Mouse (Mus musculus) CH12.LX (cell line): ENCODE data around the gene Gpr176. TPM values are rescaled to one million over a fixed set of nuclear protein-coding genes. Genes with fewer than 3 reads are reported as not detected.

Source experiments
- DNase-seq: peaks from one replicate; pipeline ENCODE4 v3.0.0-alpha.2; 2013; ENCODE audit errors: extremely low read depth
- H3K27ac ChIP-seq: 2 replicates; pipeline ENCODE4 v1.5.1; 2012; ENCODE audit warnings: low read depth, mild to moderate bottlenecking, control low read depth, moderate library complexity; ENCODE audit not compliant: insufficient read depth
- H3K27me3 ChIP-seq: replicated peaks from 2 replicates; pipeline ENCODE3; 2012; ENCODE audit warnings: inconsistent platforms
- H3K36me3 ChIP-seq, 2 experiments: replicated peaks in 1 of 2; 2 replicates each; pipeline versions ENCODE3 to v1.6.1; 2012; ENCODE audit warnings: inconsistent platforms in 1 of 2, low read length in 1 of 2, mild to moderate bottlenecking in 1 of 2, mixed read lengths in 1 of 2, moderate library complexity in 1 of 2; ENCODE audit not compliant: control insufficient read depth in 1 of 2, insufficient read depth in 1 of 2
- H3K4me1 ChIP-seq, 2 experiments: 2 replicates each; pipeline ENCODE4 v1.6.1; 2012; ENCODE audit warnings: inconsistent platforms in 1 of 2, moderate library complexity in 1 of 2; ENCODE audit not compliant: insufficient read depth in 2 of 2, control insufficient read depth in 1 of 2
- H3K4me2 ChIP-seq: 2 replicates; pipeline ENCODE4 v1.6.1; 2012; ENCODE audit warnings: low read depth, mild to moderate bottlenecking, control low read depth; ENCODE audit not compliant: poor library complexity, insufficient read depth, severe bottlenecking
- H3K4me3 ChIP-seq, 3 experiments: fragments of 150-350 bp in 1 of 3; sonication (generic) in 1 of 3; replicated peaks in 1 of 3; 2 replicates each; pipeline versions ENCODE3 to v1.5.1; 2011 to 2012; ENCODE audit warnings: low read depth in 2 of 3, low read length in 2 of 3, mild to moderate bottlenecking in 2 of 3, moderate library complexity in 2 of 3, control low read depth in 1 of 3, improper control_type of control experiment in 1 of 3, inconsistent platforms in 1 of 3, mixed read lengths in 1 of 3; ENCODE audit not compliant: poor library complexity in 1 of 3
- H3K79me2 ChIP-seq: replicated peaks from 2 replicates; pipeline ENCODE4 v1.6.1; 2012; ENCODE audit warnings: mild to moderate bottlenecking, moderate library complexity; ENCODE audit not compliant: control insufficient read depth, poor library complexity, insufficient read depth, severe bottlenecking; ENCODE audit errors: extremely low read depth
- H3K9ac ChIP-seq: 2 replicates; pipeline ENCODE4 v1.6.1; 2012; ENCODE audit warnings: low read depth, mild to moderate bottlenecking, control low read depth, moderate library complexity; ENCODE audit not compliant: insufficient read depth
- H3K9me3 ChIP-seq: replicated peaks from 2 replicates; pipeline ENCODE3; 2012; ENCODE audit warnings: low read length, inconsistent platforms, mixed read lengths
- CHD1 ChIP-seq: IDR thresholded peaks from 2 replicates; pipeline ENCODE4 v1.6.1; 2012; ENCODE audit warnings: low read depth, low read length, improper control_type of control experiment, inconsistent platforms
- CHD2 ChIP-seq: IDR thresholded peaks from 2 replicates; pipeline ENCODE4 v1.6.1; 2011; ENCODE audit warnings: low read length, improper control_type of control experiment
- E2F4 ChIP-seq: IDR thresholded peaks from 2 replicates; pipeline ENCODE4 v1.6.1; 2011; ENCODE audit warnings: low read depth, low read length, improper control_type of control experiment; ENCODE audit not compliant: insufficient replicate concordance
- ETS1 ChIP-seq: conservative IDR thresholded peaks from 2 replicates; pipeline ENCODE4 v1.6.1; 2012; ENCODE audit warnings: low read depth, mild to moderate bottlenecking, inconsistent platforms, low read length, improper control_type of control experiment, moderate library complexity
- HCFC1 ChIP-seq: IDR thresholded peaks from 2 replicates; pipeline ENCODE4 v1.6.1; 2012; ENCODE audit warnings: low read depth, mild to moderate bottlenecking, inconsistent platforms, low read length, improper control_type of control experiment
- JUN ChIP-seq: IDR thresholded peaks from 2 replicates; pipeline ENCODE4 v1.6.1; 2011; ENCODE audit warnings: low read depth, mild to moderate bottlenecking, low read length, improper control_type of control experiment, moderate library complexity; ENCODE audit not compliant: insufficient read depth
- KAT2A ChIP-seq: IDR thresholded peaks from 2 replicates; pipeline ENCODE4 v1.6.1; 2012; ENCODE audit warnings: low read length, improper control_type of control experiment, inconsistent platforms; ENCODE audit not compliant: insufficient replicate concordance
- MAFK ChIP-seq: IDR thresholded peaks from 2 replicates; pipeline ENCODE4 v1.6.1; 2011; ENCODE audit warnings: low read length, improper control_type of control experiment; ENCODE audit not compliant: insufficient replicate concordance
- MAX ChIP-seq: IDR thresholded peaks from 2 replicates; pipeline ENCODE4 v1.6.1; 2011; ENCODE audit warnings: low read length, improper control_type of control experiment
- MXI1 ChIP-seq: IDR thresholded peaks from 2 replicates; pipeline ENCODE4 v1.6.1; 2011; ENCODE audit warnings: mild to moderate bottlenecking, low read depth, low read length, improper control_type of control experiment
- NELFE ChIP-seq: IDR thresholded peaks from 2 replicates; pipeline ENCODE4 v1.6.1; 2011; ENCODE audit warnings: low read depth, low read length, improper control_type of control experiment
- NRF1 ChIP-seq: IDR thresholded peaks from 2 replicates; pipeline ENCODE4 v1.6.1; 2014; ENCODE audit warnings: low read depth, mild to moderate bottlenecking, inconsistent platforms, low read length, improper control_type of control experiment, moderate library complexity
- POLR2A ChIP-seq: IDR thresholded peaks from 2 replicates; pipeline ENCODE4 v1.6.1; 2011; ENCODE audit warnings: low read depth, mild to moderate bottlenecking, improper control_type of control experiment, low read length
- POLR2AphosphoS2 ChIP-seq: IDR thresholded peaks from 2 replicates; pipeline ENCODE4 v1.6.1; 2011; ENCODE audit warnings: low read depth, low read length, improper control_type of control experiment
- SIN3A ChIP-seq: IDR thresholded peaks from 2 replicates; pipeline ENCODE4 v1.6.1; 2012; ENCODE audit warnings: low read length, improper control_type of control experiment, inconsistent platforms
- TBP ChIP-seq: conservative IDR thresholded peaks from 2 replicates; pipeline ENCODE4 v1.6.1; 2011; ENCODE audit warnings: low read depth, low read length, improper control_type of control experiment
- UBTF ChIP-seq: IDR thresholded peaks from 2 replicates; pipeline ENCODE4 v1.6.1; 2012; ENCODE audit warnings: low read depth, mild to moderate bottlenecking, inconsistent platforms, low read length, improper control_type of control experiment, moderate library complexity
- USF1 ChIP-seq: IDR thresholded peaks from 2 replicates; pipeline ENCODE4 v1.6.1; 2014; ENCODE audit warnings: low read depth, mild to moderate bottlenecking, inconsistent platforms, low read length, improper control_type of control experiment
- USF2 ChIP-seq: conservative IDR thresholded peaks from 2 replicates; pipeline ENCODE4 v1.6.1; 2011; ENCODE audit warnings: low read depth, low read length, improper control_type of control experiment
- ZC3H11A ChIP-seq: IDR thresholded peaks from 2 replicates; pipeline ENCODE4 v1.6.1; 2012; ENCODE audit warnings: low read depth, mild to moderate bottlenecking, inconsistent platforms, low read length, improper control_type of control experiment
- dilution Hi-C: fragments of 300-500 bp; cut with MboI; formaldehyde crosslinking; loops from 2 replicates; pipeline ENCODE4 v1.14.3; 2020; ENCODE audit warnings: low sequenced_read_pairs; ENCODE audit not compliant: extremely low pct_unique_long_range_greater_than_20kb, extremely low pct_ligation_motif_present
- in situ Hi-C: fragments of 300-500 bp; cut with MboI; formaldehyde crosslinking; loops from 3 replicates; pipeline ENCODE4 v1.14.3; 2019; ENCODE audit warnings: low sequenced_read_pairs, low pct_ligation_motif_present, low pct_unique_long_range_greater_than_20kb, mixed read lengths
- polyA plus RNA-seq: library from polyadenylated mRNA; unstranded; fragments of >175 nt; gene quantifications from 2 replicates; pipeline ENCODE4 v1.2.1, GENCODE M21; 2012; ENCODE audit warnings: low read depth; ENCODE audit not compliant: insufficient read length
- total RNA-seq, 2 experiments: library from RNA; depleted of rRNA; stranded (reverse); fragments of 300-350 nt in 1 of 2; fragments of >200 nt in 1 of 2; gene quantifications; 2 replicates each; pipeline ENCODE4 v1.2.3; 2012 to 2014

The Gpr176 gene
- total and polyA plus RNA-seq, 3 experiments: not detected

DNA sequence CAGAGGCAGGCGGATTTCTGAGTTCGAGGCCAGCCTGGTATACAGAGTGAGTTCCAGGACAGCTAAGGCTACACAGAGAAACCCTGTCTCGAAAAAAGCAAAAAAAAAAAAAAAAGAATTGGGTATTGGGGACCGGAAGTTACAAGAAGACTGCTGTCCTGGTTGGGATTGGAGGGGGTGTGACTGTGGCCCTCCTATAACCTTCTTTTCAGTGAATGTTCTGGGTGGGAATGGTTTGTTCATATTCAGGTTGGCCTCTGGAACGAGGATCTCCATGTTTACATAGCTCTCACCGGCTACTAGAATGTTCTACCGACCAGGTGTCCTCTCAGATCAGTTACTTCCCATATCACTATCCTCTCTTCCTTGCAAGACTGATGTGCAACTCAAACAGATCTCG, 116.1 kb downstream of the Gpr176 start:
- peak; percentile 21; the same call in 1 of the 2 replicates for TF ChIP-seq CHD2
- no peak for TF ChIP-seq UBTF
- no peak for TF ChIP-seq NRF1
- no peak for TF ChIP-seq ETS1
- 0 out of 2 replicates have a peak, but pooled peaks have one; percentile 29 for TF ChIP-seq TBP
- no peak for TF ChIP-seq JUN
- TF ChIP-seq KAT2A: no peak
- H3K79me2 ChIP-seq: no peaks in the 10 kb centered on the region
- no peak overlapping the region for H3K27ac ChIP-seq
- peak overlapping the region; percentile 31; the same call in 1 of the 2 replicates for H3K4me2 ChIP-seq
- DNase-seq: no peak
- dilution Hi-C loops (no loop called here), in situ Hi-C loops (no loop called here)
- peaks cover 0 to 19% of the 10 kb centered on the region in 2 experiments; a peak in 2 of 4 replicates for H3K4me1 ChIP-seq
- no peaks in the 10 kb centered on the region for H3K36me3 ChIP-seq
- no peak overlapping the region for H3K4me3 ChIP-seq
- H3K9ac ChIP-seq: no peak overlapping the region
- H3K27me3 ChIP-seq: no peaks in the 10 kb centered on the region
- H3K9me3 ChIP-seq: peaks cover 5% of the 10 kb centered on the region

DNA sequence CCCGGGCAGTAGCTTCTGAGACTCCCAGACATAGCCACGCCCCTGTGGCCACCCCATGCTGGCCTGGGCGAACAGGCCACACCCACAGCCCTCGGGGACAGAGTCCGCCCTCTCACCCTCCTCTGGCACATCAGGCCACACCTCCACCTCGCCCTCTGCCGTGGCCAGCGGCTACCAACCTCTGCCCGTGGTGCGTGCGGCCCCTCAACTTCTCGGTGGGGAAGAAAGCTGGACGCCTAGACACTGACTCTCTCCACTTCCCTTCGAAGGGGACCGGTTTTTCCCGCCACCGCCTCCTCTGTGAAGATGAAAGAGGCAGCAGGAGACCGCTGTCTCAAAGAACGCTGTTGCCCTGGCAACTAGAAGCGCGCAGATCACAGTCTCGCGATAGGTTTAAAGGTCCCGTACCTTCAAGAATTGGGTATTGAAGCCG, 116.6 kb downstream of the Gpr176 start, which contains the start of gene Fsip1:
TSS of gene Fsip1 (minus strand) at position 346 of the 433 bp plus-strand sequence.
- H3K9me3 ChIP-seq: peaks cover 5% of the 10 kb centered on the region
- H3K79me2 ChIP-seq: no peaks in the 10 kb centered on the region
- peak; percentile 73 for DNase-seq
- in situ Hi-C loops: no loop called here
- peak within 1 kb of the TSS in 2 of 3 experiments; percentile 34 to 81 for H3K4me3 ChIP-seq
- peak; percentile 33; the same call in 1 of the 2 replicates for TF ChIP-seq POLR2A
- peak; percentile 82 for TF ChIP-seq SIN3A
- no peak for TF ChIP-seq ZC3H11A
- peak; percentile 16; the same call in 1 of the 2 replicates for TF ChIP-seq HCFC1
- no peak for TF ChIP-seq CHD1
- peak; percentile 26; the same call in 1 of the 2 replicates for TF ChIP-seq E2F4
- TF ChIP-seq USF2: no peak
- peak; percentile 89 for TF ChIP-seq MXI1
- TF ChIP-seq MAX: 0 out of 2 replicates have a peak, but pooled peaks have one; percentile 36
- TF ChIP-seq POLR2AphosphoS2: no peak
- no peak for TF ChIP-seq USF1
- TF ChIP-seq NELFE: no peak
- TF ChIP-seq CHD2: peak; percentile 97
- TF ChIP-seq MAFK: no peak
- peak within 1 kb of the TSS; percentile 73 for H3K4me2 ChIP-seq
- no peaks in the 10 kb centered on the region for H3K36me3 ChIP-seq
- H3K27ac ChIP-seq: no peak within 1 kb of the TSS
- peaks cover 0 to 20% of the 10 kb centered on the region in 2 experiments; a peak in 2 of 4 replicates for H3K4me1 ChIP-seq
- no peaks in the 10 kb centered on the region for H3K27me3 ChIP-seq
- dilution Hi-C loops: no loop called here
- H3K9ac ChIP-seq: no peak within 1 kb of the TSS
